Mouse (Mus musculus): ENCODE measurements at regions not wholly inside any gene's neighbourhood (a gene's known extent, or its start where the extent isn't known, plus 50 kb on each side); places are given as distances from the start of the nearest gene placed in this dataset.

- H3K9ac ChIP-seq (ENCODE audit: low read depth, low read length) = no peak overlapping the region
- no peak overlapping the region for H3K4me3 ChIP-seq (ENCODE audit: insufficient read depth, low read depth, low read length)
- peaks cover 2% of the 10 kb centered on the region; the same call in 1 of the 2 replicates for H3K4me1 ChIP-seq (ENCODE audit: control insufficient read depth, insufficient read depth, low read length)
- no peaks in the 10 kb centered on the region for H3K79me2 ChIP-seq (ENCODE audit: control insufficient read depth, insufficient read depth, low read length)
- H3K36me3 ChIP-seq (ENCODE audit: control insufficient read depth, insufficient read depth, low read length) = no peaks in the 10 kb centered on the region
- no peaks in the 10 kb centered on the region for H3K27me3 ChIP-seq (ENCODE audit: control insufficient read depth, insufficient read depth, low read length)
- TF ChIP-seq CTCF (IDR thresholded peaks at IDR 0.05; ENCODE audit: low read depth, low read length) (no peak), POLR2A (IDR thresholded peaks at IDR 0.05; ENCODE audit: extremely low read depth, insufficient read depth, low read length) (no peak)
- no peak for DNase-seq (ENCODE audit: extremely low read depth, low read depth, low spot score)
- no peak overlapping the region for H3K27ac ChIP-seq (replicated peaks; ENCODE audit: insufficient read depth, low read depth, low read length)
These were observed 166.8 kb upstream of the Fggy start for GRCm38 (mm10) chr4:95390549-95390948.

- H3K9ac ChIP-seq (ENCODE audit: low read depth, low read length) = no peak overlapping the region
- peaks cover 2% of the 10 kb centered on the region; the same call in 1 of the 2 replicates for H3K4me1 ChIP-seq (ENCODE audit: control insufficient read depth, insufficient read depth, low read length)
- no peak overlapping the region for H3K4me3 ChIP-seq (ENCODE audit: insufficient read depth, low read depth, low read length)
- TF ChIP-seq CTCF (IDR thresholded peaks at IDR 0.05; ENCODE audit: low read depth, low read length) (no peak), POLR2A (IDR thresholded peaks at IDR 0.05; ENCODE audit: extremely low read depth, insufficient read depth, low read length) (no peak)
- peak; percentile 93 for DNase-seq (ENCODE audit: extremely low read depth, low read depth, low spot score)
- H3K36me3 ChIP-seq (ENCODE audit: control insufficient read depth, insufficient read depth, low read length) = no peaks in the 10 kb centered on the region
- 16% methylated on average over 3 of the region's 3 CpGs for WGBS
- H3K27me3 ChIP-seq (ENCODE audit: control insufficient read depth, insufficient read depth, low read length) = no peaks in the 10 kb centered on the region
- no peaks in the 10 kb centered on the region for H3K79me2 ChIP-seq (ENCODE audit: control insufficient read depth, insufficient read depth, low read length)
- no peak overlapping the region for H3K27ac ChIP-seq (replicated peaks; ENCODE audit: insufficient read depth, low read depth, low read length)
These were observed 161.6 kb upstream of the Fggy start for GRCm38 (mm10) chr4:95395746-95396145.

- H3K79me2 ChIP-seq (ENCODE audit: control insufficient read depth, insufficient read depth, low read length) = no peaks in the 10 kb centered on the region
- no peaks in the 10 kb centered on the region for H3K36me3 ChIP-seq (ENCODE audit: control insufficient read depth, insufficient read depth, low read length)
- no peak overlapping the region for H3K27ac ChIP-seq (replicated peaks; ENCODE audit: insufficient read depth, low read depth, low read length)
- H3K4me1 ChIP-seq (ENCODE audit: control insufficient read depth, insufficient read depth, low read length) = peaks cover 2% of the 10 kb centered on the region; the same call in 1 of the 2 replicates
- no peak for TF ChIP-seq POLR2A (IDR thresholded peaks at IDR 0.05; ENCODE audit: extremely low read depth, insufficient read depth, low read length)
- TF ChIP-seq CTCF (IDR thresholded peaks at IDR 0.05; ENCODE audit: low read depth, low read length) = no peak
- no peak overlapping the region for H3K4me3 ChIP-seq (ENCODE audit: insufficient read depth, low read depth, low read length)
- no peak overlapping the region for H3K9ac ChIP-seq (ENCODE audit: low read depth, low read length)
- no peak for DNase-seq (ENCODE audit: extremely low read depth, low read depth, low spot score)
- H3K27me3 ChIP-seq (ENCODE audit: control insufficient read depth, insufficient read depth, low read length) = no peaks in the 10 kb centered on the region
These were observed 159.0 kb upstream of the Fggy start for GRCm38 (mm10) chr4:95398301-95398700.

- H3K27me3 ChIP-seq (ENCODE audit: control insufficient read depth, insufficient read depth, low read length) = no peaks in the 10 kb centered on the region
- peaks cover 2% of the 10 kb centered on the region; the same call in 1 of the 2 replicates for H3K4me1 ChIP-seq (ENCODE audit: control insufficient read depth, insufficient read depth, low read length)
- no peaks in the 10 kb centered on the region for H3K79me2 ChIP-seq (ENCODE audit: control insufficient read depth, insufficient read depth, low read length)
- H3K4me3 ChIP-seq (ENCODE audit: insufficient read depth, low read depth, low read length) = no peak overlapping the region
- no peaks in the 10 kb centered on the region for H3K36me3 ChIP-seq (ENCODE audit: control insufficient read depth, insufficient read depth, low read length)
- no peak for DNase-seq (ENCODE audit: extremely low read depth, low read depth, low spot score)
- H3K9ac ChIP-seq (ENCODE audit: low read depth, low read length) = no peak overlapping the region
- H3K27ac ChIP-seq (replicated peaks; ENCODE audit: insufficient read depth, low read depth, low read length) = no peak overlapping the region
- TF ChIP-seq POLR2A (IDR thresholded peaks at IDR 0.05; ENCODE audit: extremely low read depth, insufficient read depth, low read length) = no peak
- TF ChIP-seq CTCF (IDR thresholded peaks at IDR 0.05; ENCODE audit: low read depth, low read length) = no peak
- 78% methylated on average over 6 of the region's 6 CpGs for WGBS
These were observed 155.0 kb upstream of the Fggy start for GRCm38 (mm10) chr4:95402273-95402672.

- no peaks in the 10 kb centered on the region for H3K27me3 ChIP-seq (ENCODE audit: control insufficient read depth, insufficient read depth, low read length)
- H3K36me3 ChIP-seq (ENCODE audit: control insufficient read depth, insufficient read depth, low read length) = no peaks in the 10 kb centered on the region
- TF ChIP-seq CTCF (IDR thresholded peaks at IDR 0.05; ENCODE audit: low read depth, low read length) (no peak), POLR2A (IDR thresholded peaks at IDR 0.05; ENCODE audit: extremely low read depth, insufficient read depth, low read length) (no peak)
- no peaks in the 10 kb centered on the region for H3K79me2 ChIP-seq (ENCODE audit: control insufficient read depth, insufficient read depth, low read length)
- H3K4me1 ChIP-seq (ENCODE audit: control insufficient read depth, insufficient read depth, low read length) = 0 out of 2 replicates have a peak, but pooled peaks cover 3% of the 10 kb centered on the region
- no peak overlapping the region for H3K4me3 ChIP-seq (ENCODE audit: insufficient read depth, low read depth, low read length)
- no peak overlapping the region for H3K27ac ChIP-seq (replicated peaks; ENCODE audit: insufficient read depth, low read depth, low read length)
- no peak overlapping the region for H3K9ac ChIP-seq (ENCODE audit: low read depth, low read length)
- DNase-seq (ENCODE audit: extremely low read depth, low read depth, low spot score) = no peak
- WGBS = 48% methylated on average over 2 of the region's 2 CpGs
These were observed 140.2 kb upstream of the Fggy start for GRCm38 (mm10) chr4:95417075-95417474.

GRCm38 (mm10) chr4:95426563-95426962 is 130.7 kb upstream of the Fggy start:
- Histone ChIP-seq H3K9ac (ENCODE audit: low read depth, low read length) (no peak overlapping the region), H3K36me3 (ENCODE audit: control insufficient read depth, insufficient read depth, low read length) (no peaks in the 10 kb centered on the region), H3K4me3 (ENCODE audit: insufficient read depth, low read depth, low read length) (no peak overlapping the region), H3K79me2 (ENCODE audit: control insufficient read depth, insufficient read depth, low read length) (no peaks in the 10 kb centered on the region), H3K27me3 (ENCODE audit: control insufficient read depth, insufficient read depth, low read length) (no peaks in the 10 kb centered on the region), H3K27ac (replicated peaks; ENCODE audit: insufficient read depth, low read depth, low read length) (no peak overlapping the region), H3K4me1 (ENCODE audit: control insufficient read depth, insufficient read depth, low read length) (no peaks in the 10 kb centered on the region)
- 72% methylated on average over 1 of the region's 1 CpGs for WGBS
- TF ChIP-seq CTCF (IDR thresholded peaks at IDR 0.05; ENCODE audit: low read depth, low read length) (no peak), POLR2A (IDR thresholded peaks at IDR 0.05; ENCODE audit: extremely low read depth, insufficient read depth, low read length) (no peak)
- no peak for DNase-seq (ENCODE audit: extremely low read depth, low read depth, low spot score)

All from liver, adult 2 months (tissue).